Mouse (Mus musculus) heart, embryonic 13.5 days (tissue): ENCODE results near the gene Pabpc4. TPM values are rescaled to one million over a fixed set of nuclear protein-coding genes. Genes with fewer than 3 reads are reported as not detected.
A peak's percentile ranks its signal among the peaks of the same experiment; 100 is the strongest.
"Not testable (repeated sequence)": the region's sequence is repeated elsewhere in the genome, so short reads cannot be mapped to it uniquely, and the experiment has no call there.

Experiments
- ATAC-seq: fragments of 200-750 bp; cut with Nextera tagmentation; 2 replicates; pipeline ENCODE4 v1.8.0; 2017; ENCODE audit warnings: moderate TSS enrichment; ENCODE audit not compliant: insufficient number of reproducible peaks, low FRiP score, low TSS enrichment; ENCODE audit errors: extremely low read depth
- H3K27ac ChIP-seq: fragments of 300-500 bp; sonication (generic); replicated peaks from 2 replicates; pipeline ENCODE4 v1.5.1; 2015; ENCODE audit warnings: moderate library complexity, mild to moderate bottlenecking, inconsistent platforms
- H3K27me3 ChIP-seq: fragments of 300-500 bp; sonication (generic); replicated peaks from 2 replicates; pipeline ENCODE4 v1.6.1; 2015; ENCODE audit warnings: mild to moderate bottlenecking, inconsistent platforms
- H3K36me3 ChIP-seq: fragments of 300-500 bp; sonication (generic); 2 replicates; pipeline ENCODE4 v1.6.1; 2015; ENCODE audit warnings: mild to moderate bottlenecking, inconsistent platforms
- H3K4me1 ChIP-seq: fragments of 300-500 bp; sonication (generic); 2 replicates; pipeline ENCODE4 v1.6.1; 2015; ENCODE audit warnings: inconsistent platforms
- H3K4me2 ChIP-seq: fragments of 300-500 bp; sonication (generic); 2 replicates; pipeline ENCODE4 v1.6.1; 2015; ENCODE audit warnings: inconsistent platforms, mild to moderate bottlenecking, moderate library complexity
- H3K4me3 ChIP-seq: fragments of 300-500 bp; sonication (generic); 2 replicates; pipeline ENCODE4 v1.5.1; 2015; ENCODE audit warnings: moderate library complexity, mild to moderate bottlenecking, inconsistent platforms
- H3K9ac ChIP-seq: fragments of 300-500 bp; sonication (generic); 2 replicates; pipeline ENCODE4 v1.6.1; 2015; ENCODE audit warnings: inconsistent platforms, mild to moderate bottlenecking, moderate library complexity
- H3K9me3 ChIP-seq: fragments of 300-500 bp; sonication (generic); 2 replicates; pipeline ENCODE4 v1.6.1; 2016; ENCODE audit warnings: inconsistent platforms
- WGBS: fragments of 180-500 bp; shearing (Covaris S2); methylation state at CpG from one replicate; pipeline ENCODE4 v1.1.7; 2015; ENCODE audit warnings: mixed read lengths; 5-methylcytosine and 5-hydroxymethylcytosine counted together
- polyA plus RNA-seq: library from polyadenylated mRNA; unstranded; fragments of >200 nt; fragmentation: Nextera tagmentation; extraction: Ambion mirVana; gene quantifications from 2 replicates; pipeline ENCODE4 v1.2.1, GENCODE M21; 2015

Pabpc4 gene
- polyA plus RNA-seq, 1 experiment from 2014 or later: 56.4 TPM

- 32% methylated on average over 3 of the region's 3 CpGs for WGBS
- H3K27me3 ChIP-seq: no peaks in the 10 kb centered on the region
- no peak for ATAC-seq
These were observed 43.6 kb downstream of the Pabpc4 start for GRCm38 (mm10) chr4:123305789-123306188.

GRCm38 (mm10) chr4:123306999-123307398 lies 44.8 kb downstream of the Pabpc4 start:
- no peaks in the 10 kb centered on the region; the same call in 1 of the 2 replicates for H3K9me3 ChIP-seq
- 84% methylated on average over 10 of the region's 10 CpGs for WGBS

More at GRCm38 (mm10) chr4:123305789-123306188, 43.6 kb downstream of the Pabpc4 start:
- no peak overlapping the region for H3K9ac ChIP-seq
- H3K9me3 ChIP-seq: no peaks in the 10 kb centered on the region; the same call in 1 of the 2 replicates
- H3K4me1 ChIP-seq: peaks cover 19% of the 10 kb centered on the region
- no peak overlapping the region for H3K27ac ChIP-seq
- H3K4me3 ChIP-seq: no peak overlapping the region
- peaks cover 46% of the 10 kb centered on the region for H3K36me3 ChIP-seq
- H3K4me2 ChIP-seq: no peak overlapping the region

GRCm38 (mm10) chr4:123308292-123308691 lies 46.1 kb downstream of the Pabpc4 start:
- H3K4me3 ChIP-seq: no peak overlapping the region
- H3K4me1 ChIP-seq: peaks cover 20% of the 10 kb centered on the region
- no peak overlapping the region for H3K27ac ChIP-seq
- no peak for ATAC-seq
- no peaks in the 10 kb centered on the region for H3K27me3 ChIP-seq
- WGBS: 33% methylated on average over 3 of the region's 3 CpGs
- H3K9me3 ChIP-seq: no peaks in the 10 kb centered on the region; the same call in 1 of the 2 replicates
- no peak overlapping the region for H3K9ac ChIP-seq
- peaks cover 21% of the 10 kb centered on the region for H3K36me3 ChIP-seq
- H3K4me2 ChIP-seq: no peak overlapping the region

More at GRCm38 (mm10) chr4:123306999-123307398, 44.8 kb downstream of the Pabpc4 start:
- Histone ChIP-seq H3K4me2 (no peak overlapping the region), H3K27ac (no peak overlapping the region), H3K27me3 (no peaks in the 10 kb centered on the region), H3K4me1 (peaks cover 16% of the 10 kb centered on the region), H3K9ac (no peak overlapping the region), H3K36me3 (peaks cover 34% of the 10 kb centered on the region), H3K4me3 (no peak overlapping the region)
- ATAC-seq: no peak

- no peak overlapping the region for H3K4me3 ChIP-seq
- WGBS: 79% methylated on average over 7 of the region's 7 CpGs
- H3K27ac ChIP-seq: no peak overlapping the region
- no peaks in the 10 kb centered on the region for H3K27me3 ChIP-seq
- H3K4me2 ChIP-seq: no peak overlapping the region
- no peak for ATAC-seq
- H3K9ac ChIP-seq: no peak overlapping the region
- H3K36me3 ChIP-seq: peaks cover 5% of the 10 kb centered on the region; the same call in 1 of the 2 replicates
- peaks cover 20% of the 10 kb centered on the region for H3K4me1 ChIP-seq
- H3K9me3 ChIP-seq: no peaks in the 10 kb centered on the region
These were observed 49.7 kb downstream of the Pabpc4 start for GRCm38 (mm10) chr4:123311845-123312244.

GRCm38 (mm10) chr4:123313010-123313409 lies 50.9 kb downstream of the Pabpc4 start:
- no peak for ATAC-seq
- WGBS: 78% methylated on average over 6 of the region's 6 CpGs
- H3K4me1 ChIP-seq: peaks cover 16% of the 10 kb centered on the region
- no peaks in the 10 kb centered on the region for H3K9me3 ChIP-seq
- H3K27ac ChIP-seq: no peak overlapping the region
- H3K27me3 ChIP-seq: no peaks in the 10 kb centered on the region
- H3K9ac ChIP-seq: no peak overlapping the region
- H3K4me3 ChIP-seq: no peak overlapping the region
- H3K36me3 ChIP-seq: no peaks in the 10 kb centered on the region
- H3K4me2 ChIP-seq: no peak overlapping the region

- H3K9ac ChIP-seq: no peak overlapping the region
- H3K27me3 ChIP-seq: no peaks in the 10 kb centered on the region
- 79% methylated on average over 3 of the region's 3 CpGs for WGBS
- no peak overlapping the region for H3K27ac ChIP-seq
- ATAC-seq: no peak
- H3K4me1 ChIP-seq: peaks cover 5% of the 10 kb centered on the region; the same call in 1 of the 2 replicates
- H3K9me3 ChIP-seq: no peaks in the 10 kb centered on the region
- H3K4me3 ChIP-seq: no peak overlapping the region
- no peaks in the 10 kb centered on the region for H3K36me3 ChIP-seq
- H3K4me2 ChIP-seq: no peak overlapping the region
These were observed 52.3 kb downstream of the Pabpc4 start for GRCm38 (mm10) chr4:123314497-123314896.

- not testable (repeated sequence) for H3K36me3 ChIP-seq, H3K27ac ChIP-seq, H3K9me3 ChIP-seq, ATAC-seq, H3K9ac ChIP-seq
- Histone ChIP-seq H3K4me2 (peak overlapping the region; percentile 64), H3K27me3 (peaks cover 29% of the 10 kb centered on the region), H3K4me1 (peaks cover 13% of the 10 kb centered on the region), H3K4me3 (peak overlapping the region; percentile 39)
- 9% methylated on average over 25 of the region's 38 CpGs for WGBS
These were observed 60.8 kb downstream of the Pabpc4 start for GRCm38 (mm10) chr4:123322910-123323309.

- H3K9ac ChIP-seq: no peak within 1 kb of the TSS
- peaks cover 29% of the 10 kb centered on the region for H3K27me3 ChIP-seq
- peaks cover 13% of the 10 kb centered on the region for H3K4me1 ChIP-seq
- peak within 1 kb of the TSS; percentile 64 for H3K4me2 ChIP-seq
- no peak within 1 kb of the TSS for H3K27ac ChIP-seq
- H3K36me3 ChIP-seq: no peaks in the 10 kb centered on the region
- 18% methylated on average over 13 of the region's 13 CpGs for WGBS
- ATAC-seq: no peak
- H3K4me3 ChIP-seq: peak within 1 kb of the TSS; percentile 39
- no peaks in the 10 kb centered on the region for H3K9me3 ChIP-seq
These were observed 61.4 kb downstream of the Pabpc4 start, which contains the start of gene Oxct2a for GRCm38 (mm10) chr4:123323534-123323933. Oxct2a (minus strand) TSS chr4:123323634.

- 53% methylated on average over 3 of the region's 3 CpGs for WGBS
- H3K27me3 ChIP-seq: peaks cover 29% of the 10 kb centered on the region
- ATAC-seq: peak; percentile 63; the same call in 1 of the 2 replicates
These were observed 63.9 kb downstream of the Pabpc4 start for GRCm38 (mm10) chr4:123326087-123326486.

GRCm38 (mm10) chr4:123327630-123328029 lies 65.5 kb downstream of the Pabpc4 start:
- H3K4me3 ChIP-seq: no peak overlapping the region
- H3K36me3 ChIP-seq: no peaks in the 10 kb centered on the region
- WGBS: 38% methylated on average over 3 of the region's 3 CpGs
- no peak overlapping the region for H3K27ac ChIP-seq
- H3K9ac ChIP-seq: no peak overlapping the region
- H3K9me3 ChIP-seq: no peaks in the 10 kb centered on the region
- ATAC-seq: no peak
- H3K4me1 ChIP-seq: peaks cover 13% of the 10 kb centered on the region
- H3K27me3 ChIP-seq: peaks cover 18% of the 10 kb centered on the region
- no peak overlapping the region for H3K4me2 ChIP-seq

More at GRCm38 (mm10) chr4:123326087-123326486, 63.9 kb downstream of the Pabpc4 start:
- Histone ChIP-seq H3K4me1 (peaks cover 13% of the 10 kb centered on the region), H3K4me3 (no peak overlapping the region), H3K4me2 (no peak overlapping the region), H3K36me3 (no peaks in the 10 kb centered on the region), H3K9ac (no peak overlapping the region), H3K27ac (no peak overlapping the region), H3K9me3 (no peaks in the 10 kb centered on the region)

- no peak overlapping the region for H3K9ac ChIP-seq
- H3K4me2 ChIP-seq: no peak overlapping the region
- no peak for ATAC-seq
- H3K27ac ChIP-seq: no peak overlapping the region
- no peak overlapping the region for H3K4me3 ChIP-seq
- 0 out of 2 replicates have a peak, but pooled peaks cover 7% of the 10 kb centered on the region for H3K9me3 ChIP-seq
- H3K36me3 ChIP-seq: no peaks in the 10 kb centered on the region
- peaks cover 8% of the 10 kb centered on the region for H3K4me1 ChIP-seq
- 54% methylated on average over 6 of the region's 6 CpGs for WGBS
- H3K27me3 ChIP-seq: peaks cover 5% of the 10 kb centered on the region
These were observed 66.8 kb downstream of the Pabpc4 start for GRCm38 (mm10) chr4:123328946-123329345.

GRCm38 (mm10) chr4:123331326-123331725 lies 69.2 kb downstream of the Pabpc4 start:
- no peak overlapping the region for H3K27ac ChIP-seq
- ATAC-seq: no peak
- whole genome bisulfite sequencing: 46% methylated on average over 5 of the region's 5 CpGs
- no peak overlapping the region for H3K4me2 ChIP-seq
- H3K9me3 ChIP-seq: 0 out of 2 replicates have a peak, but pooled peaks cover 7% of the 10 kb centered on the region
- no peaks in the 10 kb centered on the region for H3K36me3 ChIP-seq
- H3K9ac ChIP-seq: no peak overlapping the region
- no peak overlapping the region for H3K4me3 ChIP-seq
- no peaks in the 10 kb centered on the region for H3K4me1 ChIP-seq
- H3K27me3 ChIP-seq: peaks cover 15% of the 10 kb centered on the region
